ENCODE assay signal across 21 mouse cellular contexts in the genomic region with DNA sequence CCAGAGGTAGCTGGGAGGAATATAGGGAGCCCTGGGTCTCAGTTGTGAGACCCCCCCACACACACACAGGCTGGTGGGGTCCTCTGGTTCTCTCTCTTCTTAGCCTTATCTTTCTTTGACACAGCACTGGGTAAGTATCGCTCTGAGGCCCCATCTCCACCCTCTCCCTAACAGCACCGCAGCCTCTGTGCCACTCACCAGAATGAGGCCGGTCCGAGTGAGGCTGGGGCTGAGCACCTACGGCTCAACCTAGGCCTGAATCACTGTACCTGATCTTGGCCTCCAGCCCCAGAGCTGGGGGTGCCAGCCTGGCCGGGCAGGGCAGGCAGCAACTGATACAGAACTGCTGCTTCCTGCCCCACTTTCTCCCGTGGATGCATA. TPM values are rescaled to one million over a fixed set of nuclear protein-coding genes. Genes with fewer than 3 reads are reported as not detected.
A peak's percentile ranks its signal among the peaks of the same experiment; 100 is the strongest.
DNase-seq lines count a peak whose midpoint lies in the region; ATAC-seq and TF ChIP-seq lines count a peak whose summit lies in the region.
"Had no signal": no experiment of that assay in that cellular context is flagged by ENCODE, and none has a peak within 500 bp of the region (broad histone marks: within the 10 kb centered on the region; RNA-seq: fewer than 3 reads in every experiment).

No protein-coding gene starts in this region.

- no peak for TF ChIP-seq RAD21 in MEL (IDR thresholded peaks at IDR 0.05; ENCODE audit: low read depth, low read length)

- 0 out of 2 replicates have a peak, but pooled peaks cover 1% of the 10 kb centered on the region for H3K9me3 ChIP-seq in heart, embryonic 14.5 days (ENCODE audit: control insufficient read depth, low read length)
- no peaks in the 10 kb centered on the region for H3K9me3 ChIP-seq in MEL (replicated peaks; ENCODE audit: insufficient read depth, low read length)
- no peaks in the 10 kb centered on the region for H3K9me3 ChIP-seq in liver, embryonic 16.5 days (replicated peaks; ENCODE audit: control insufficient read depth, low read length)
- H3K9me3 ChIP-seq: embryonic facial prominence, embryonic 13.5 days; limb, embryonic 13.5 days had no signal

- TF ChIP-seq POLR2A in MEL (IDR thresholded peaks at IDR 0.05; ENCODE audit: control insufficient read depth in 1 of 2, insufficient read depth in 1 of 2, low read depth in 1 of 2, low read length in 2 of 2, poor library complexity in 1 of 2): no peak

- peaks cover 10% of the 10 kb centered on the region; the same call in 1 of the 2 replicates for H3K27me3 ChIP-seq in heart, embryonic 14.5 days (ENCODE audit: control insufficient read depth, insufficient read depth, low read length)
- H3K27me3 ChIP-seq in MEL (ENCODE audit: control insufficient read depth in 1 of 2, insufficient read depth in 2 of 2, low read length in 2 of 2): no peaks in the 10 kb centered on the region
- H3K27me3 ChIP-seq in liver, embryonic 16.5 days (ENCODE audit: control insufficient read depth, insufficient read depth, low read depth, low read length): no peaks in the 10 kb centered on the region
- H3K27me3 ChIP-seq: embryonic facial prominence, embryonic 13.5 days had no signal

- no peak for DNase-seq in heart, adult 11 months
- DNase-seq in MEL (ENCODE audit: low read depth, low spot score): peak; percentile 28
- no peak for DNase-seq in cerebellum, postnatal 10 days
- no peak for DNase-seq in embryo, embryonic 10.5 days (ENCODE audit: low spot score)
- DNase-seq in retina, embryonic 14.5 days (ENCODE audit: low spot score): no peak
- DNase-seq: cerebellum, postnatal 25 days; gastrocnemius, adult 2 months; heart, postnatal 10 days; kidney, postnatal 25 days; retina, postnatal 1 day had no signal

- peak overlapping the region; percentile 5; the same call in 1 of the 2 replicates for H3K4me2 ChIP-seq in heart, embryonic 14.5 days (ENCODE audit: low read length)
- peak overlapping the region; percentile 70 for H3K4me2 ChIP-seq in liver, embryonic 16.5 days (ENCODE audit: low read depth, low read length)
- H3K4me2 ChIP-seq: embryonic facial prominence, embryonic 13.5 days; limb, embryonic 13.5 days had no signal

- TF ChIP-seq EP300 in MEL (IDR thresholded peaks at IDR 0.05; ENCODE audit: low read depth in 1 of 2, low read length in 2 of 2): no peak

- TF ChIP-seq CTCF in MEL (IDR thresholded peaks at IDR 0.05 in 2 of 3, conservative IDR thresholded peaks at IDR 0.05 in 1 of 3; ENCODE audit: control insufficient read depth in 1 of 3, insufficient read depth in 1 of 3, low read depth in 2 of 3, low read length in 3 of 3, poor library complexity in 1 of 3, severe bottlenecking in 1 of 3): no peak

- no peak overlapping the region for H3K4me3 ChIP-seq in heart, embryonic 14.5 days (ENCODE audit: control insufficient read depth in 1 of 2, insufficient read depth in 1 of 2, low read depth in 1 of 2, low read length in 2 of 2)
- H3K4me3 ChIP-seq in MEL (ENCODE audit: control insufficient read depth in 1 of 2, insufficient read depth in 1 of 2, low read depth in 2 of 2, low read length in 2 of 2): peak overlapping the region in 1 of 2 experiments; percentile 15; a peak in 1 of 4 replicates
- H3K4me3 ChIP-seq in liver, embryonic 16.5 days (ENCODE audit: low read depth, low read length): peak overlapping the region; percentile 42
- H3K4me3 ChIP-seq: embryonic facial prominence, embryonic 13.5 days; gastrocnemius, adult 2 months; limb, embryonic 13.5 days had no signal

- peaks cover 16 to 17% of the 10 kb centered on the region in 2 experiments for H3K4me1 ChIP-seq in heart, embryonic 14.5 days (ENCODE audit: control insufficient read depth in 2 of 2, insufficient read depth in 2 of 2, low read length in 2 of 2)
- H3K4me1 ChIP-seq in MEL (ENCODE audit: control insufficient read depth in 1 of 2, insufficient read depth in 2 of 2, low read length in 2 of 2): peaks cover 2 to 37% of the 10 kb centered on the region in 2 experiments
- H3K4me1 ChIP-seq in liver, embryonic 16.5 days (ENCODE audit: control insufficient read depth, low read depth, low read length): peaks cover 63% of the 10 kb centered on the region

- peak overlapping the region in 1 of 2 experiments; percentile 24; a peak in 1 of 4 replicates for H3K27ac ChIP-seq in heart, embryonic 14.5 days (replicated peaks in 1 of 2; ENCODE audit: control insufficient read depth in 1 of 2, insufficient read depth in 1 of 2, low read depth in 2 of 2, low read length in 2 of 2)
- no peak overlapping the region for H3K27ac ChIP-seq in MEL (ENCODE audit: control insufficient read depth, low read depth, low read length)
- peak overlapping the region; percentile 94 for H3K27ac ChIP-seq in liver, embryonic 16.5 days (ENCODE audit: low read length)
- H3K27ac ChIP-seq: embryonic facial prominence, embryonic 13.5 days; gastrocnemius, adult 2 months; limb, embryonic 13.5 days; macrophage had no signal

- H3K79me2 ChIP-seq in MEL (ENCODE audit: control insufficient read depth, insufficient read depth, low read length, poor library complexity): no peaks in the 10 kb centered on the region

- H3K9ac ChIP-seq in heart, embryonic 14.5 days (ENCODE audit: low read length): 0 out of 2 replicates have a peak overlapping the region, but pooled peaks have one; percentile 36
- H3K9ac ChIP-seq in MEL (ENCODE audit: control insufficient read depth, low read depth, low read length, poor library complexity, severe bottlenecking): peak overlapping the region; percentile 21; the same call in 1 of the 2 replicates
- H3K9ac ChIP-seq in liver, embryonic 16.5 days (ENCODE audit: low read depth, low read length): peak overlapping the region; percentile 71
- H3K9ac ChIP-seq: embryonic facial prominence, embryonic 13.5 days; limb, embryonic 13.5 days had no signal

- ATAC-seq in heart, embryonic 14.5 days (ENCODE audit: insufficient number of reproducible peaks, insufficient read depth, low FRiP score, low read depth): no peak
- peak; percentile 68 for ATAC-seq in erythroid progenitor cell, adult 5-6 weeks (replicated peaks; ENCODE audit: low FRiP score, poor library complexity, severe bottlenecking)
- ATAC-seq in liver, embryonic 16.5 days (ENCODE audit: low read depth): peak; percentile 91
- ATAC-seq: forebrain, embryonic 16.5 days; midbrain, embryonic 16.5 days had no signal

- H3K36me3 ChIP-seq in heart, embryonic 14.5 days (ENCODE audit: control insufficient read depth, insufficient read depth, low read length): no peaks in the 10 kb centered on the region
- peaks cover 0 to 15% of the 10 kb centered on the region in 2 experiments; a peak in 2 of 4 replicates for H3K36me3 ChIP-seq in MEL (ENCODE audit: control insufficient read depth in 1 of 2, insufficient read depth in 2 of 2, low read length in 2 of 2)
- H3K36me3 ChIP-seq in liver, embryonic 16.5 days (ENCODE audit: control insufficient read depth, insufficient read depth): no peaks in the 10 kb centered on the region
- H3K36me3 ChIP-seq: embryonic facial prominence, embryonic 13.5 days; limb, embryonic 13.5 days had no signal

- 47% methylated on average over 7 of the region's 7 CpGs for WGBS in heart, embryonic 14.5 days
- 25% methylated on average over 7 of the region's 7 CpGs for WGBS in liver, embryonic 16.5 days (ENCODE audit: insufficient replicate concordance)

TF ChIP-seq in MEL, 35 proteins besides CTCF, POLR2A, EP300 and RAD21:
- TF ChIP-seq MXI1 (IDR thresholded peaks at IDR 0.05; ENCODE audit: low read depth, low read length): no peak
- 0 out of 2 replicates have a peak, but pooled peaks have one; percentile 7 for TF ChIP-seq GATA1 (IDR thresholded peaks at IDR 0.05; ENCODE audit: low read depth, low read length)

RNA-seq across cellular contexts. Expression of gene Padi1, which starts 15.2 kb away (rescaled TPM):
- polyA plus RNA-seq in heart, embryonic 14.5 days (2014; fragmentation: Nextera tagmentation; extraction: Ambion mirVana): 0.09 TPM in 1 of 2 replicates, not detected in the other
- total RNA-seq in MEL (2012; rRNA removed): 0.26 and 0.31 TPM in 2 replicates
- polyA plus RNA-seq in MEL (2012; ENCODE audit: insufficient read depth in 1 of 2, insufficient read length in 2 of 2, low read depth in 1 of 2, low replicate concordance in 2 of 2, missing spikeins in 1 of 2): under 1 TPM in 1 of 2 experiments, not detected in 1; 0.40 TPM
- not detected in 2 replicates for total RNA-seq in erythroid progenitor cell, adult 5-6 weeks (2015; ENCODE audit: low replicate concordance)
- not detected in 2 replicates for total RNA-seq in erythroid progenitor cell, adult 5-6 weeks (2017; ENCODE audit: low replicate concordance)
- polyA plus RNA-seq in liver, embryonic 16.5 days (2015; fragmentation: Nextera tagmentation; extraction: Ambion mirVana): 0.02 TPM in 1 of 2 replicates, not detected in the other
- total RNA-seq: adrenal gland, postnatal 14 days; heart, postnatal 10 days; layer of hippocampus, postnatal 25 days had no signal
- polyA plus RNA-seq: forebrain, embryonic 16.5 days; macrophage; neural tube, embryonic 14.5 days had no signal

RNA-seq across cellular contexts. Expression of gene Padi2, which starts 45.4 kb away (rescaled TPM):
- polyA plus RNA-seq in heart, embryonic 14.5 days (2014; fragmentation: Nextera tagmentation; extraction: Ambion mirVana): 0.89 and 1.2 TPM in 2 replicates
- total RNA-seq in MEL (2012; rRNA removed): 0.07 and 0.27 TPM in 2 replicates
- under 1 TPM in 1 of 2 experiments, not detected in 1; 0.07 TPM for polyA plus RNA-seq in MEL (2012; ENCODE audit: insufficient read depth in 1 of 2, insufficient read length in 2 of 2, low read depth in 1 of 2, low replicate concordance in 2 of 2, missing spikeins in 1 of 2)
- 1.1 and 3.4 TPM in 2 replicates for total RNA-seq in erythroid progenitor cell, adult 5-6 weeks (2015; ENCODE audit: low replicate concordance)
- total RNA-seq in erythroid progenitor cell, adult 5-6 weeks (2017; ENCODE audit: low replicate concordance): 1.3 and 3.5 TPM in 2 replicates
- 1.6 and 1.7 TPM in 2 replicates for polyA plus RNA-seq in liver, embryonic 16.5 days (2015; fragmentation: Nextera tagmentation; extraction: Ambion mirVana)

RNA-seq across cellular contexts. Expression of gene Padi3, which starts 50.3 kb away (rescaled TPM):
- polyA plus RNA-seq in heart, embryonic 14.5 days (2014; fragmentation: Nextera tagmentation; extraction: Ambion mirVana): not detected in 2 replicates
- total RNA-seq in MEL (2012; rRNA removed): 75.9 and 106 TPM in 2 replicates
- polyA plus RNA-seq in MEL (2012; ENCODE audit: insufficient read depth in 1 of 2, insufficient read length in 2 of 2, low read depth in 1 of 2, low replicate concordance in 2 of 2, missing spikeins in 1 of 2): 10 to 100 TPM in 1 of 2 experiments, not detected in 1; 73.1 TPM
- not detected in 2 replicates for total RNA-seq in erythroid progenitor cell, adult 5-6 weeks (2015; ENCODE audit: low replicate concordance)
- total RNA-seq in erythroid progenitor cell, adult 5-6 weeks (2017; ENCODE audit: low replicate concordance): not detected in 2 replicates
- 0.09 and 0.11 TPM in 2 replicates for polyA plus RNA-seq in liver, embryonic 16.5 days (2015; fragmentation: Nextera tagmentation; extraction: Ambion mirVana)
- total RNA-seq: adrenal gland, postnatal 14 days; layer of hippocampus, postnatal 25 days had no signal
- polyA plus RNA-seq: forebrain, embryonic 16.5 days; midbrain, embryonic 16.5 days; neural tube, embryonic 14.5 days had no signal

Comparison
In these comparisons a context has a peak if more than half of its experiments do, and no peak if none do; other contexts are left out.
1. H3K9ac ChIP-seq: peak in every context shown above with its lines; median percentile 71 in liver, embryonic 16.5 days; 36 in heart, embryonic 14.5 days; 21 in MEL.